Mouse (Mus musculus) G1E (cell line): ENCODE results near the gene Atf6b. TPM values are rescaled to one million over a fixed set of nuclear protein-coding genes. Genes with fewer than 3 reads are reported as not detected.

ENCODE experiments used
- ATAC-seq: 2 replicates; pipeline ENCODE4 v1.8.0; 2016; ENCODE audit warnings: mild to moderate bottlenecking; ENCODE audit not compliant: insufficient number of reproducible peaks, poor library complexity, low FRiP score, severe bottlenecking; ENCODE audit errors: extremely low read depth
- DNase-seq: peaks from one replicate; pipeline ENCODE4 v3.0.0; 2012; ENCODE audit warnings: low spot score
- H3K27me3 ChIP-seq: 2 replicates; pipeline ENCODE4 v1.6.1; 2012; ENCODE audit warnings: mild to moderate bottlenecking, low read length, inconsistent platforms; ENCODE audit not compliant: insufficient read depth
- H3K36me3 ChIP-seq: replicated peaks from 2 replicates; pipeline ENCODE3; 2012; ENCODE audit warnings: mild to moderate bottlenecking, inconsistent platforms
- H3K4me1 ChIP-seq: 2 replicates; pipeline ENCODE4 v1.6.1; 2012; ENCODE audit warnings: low read depth, low read length, inconsistent platforms, mixed read lengths; ENCODE audit not compliant: insufficient read depth
- H3K4me3 ChIP-seq: 2 replicates; pipeline ENCODE4 v1.5.1; 2012; ENCODE audit warnings: low read depth, mild to moderate bottlenecking, inconsistent platforms, low read length, moderate library complexity, mixed read lengths
- H3K9me3 ChIP-seq: replicated peaks from 2 replicates; pipeline ENCODE4 v1.6.1; 2012; ENCODE audit warnings: inconsistent platforms
- CTCF ChIP-seq: IDR thresholded peaks from 2 replicates; pipeline ENCODE4 v1.5.1; 2012; ENCODE audit warnings: low read depth, low read length, inconsistent platforms, mixed read lengths
- GATA1 ChIP-seq: IDR thresholded peaks from 2 replicates; pipeline ENCODE4 v1.6.1; 2012; ENCODE audit warnings: borderline replicate concordance, low read length, inconsistent platforms, mixed read lengths
- GATA2 ChIP-seq: IDR thresholded peaks from 2 replicates; pipeline ENCODE4 v1.6.1; 2012; ENCODE audit warnings: low read depth, low read length, inconsistent platforms, borderline replicate concordance
- POLR2AphosphoS5 ChIP-seq: IDR thresholded peaks from 2 replicates; pipeline ENCODE4 v1.6.1; 2012; ENCODE audit warnings: low read depth, low read length, inconsistent platforms; ENCODE audit not compliant: insufficient replicate concordance
- TAL1 ChIP-seq: conservative IDR thresholded peaks from 2 replicates; pipeline ENCODE4 v1.6.1; 2012; ENCODE audit warnings: low read depth, low read length, inconsistent platforms, mixed read lengths
- polyA plus RNA-seq: library from polyadenylated mRNA; stranded (reverse); fragments of >175 nt; gene quantifications from 2 replicates; pipeline ENCODE4 v1.2.3, GENCODE M21; 2012
- total RNA-seq, 2 experiments: library from RNA; stranded (forward) in 1 of 2; stranded (reverse) in 1 of 2; fragments of 200-1000 nt in 1 of 2; fragments of >200 nt in 1 of 2; fragmentation: Nextera tagmentation in 1 of 2; gene quantifications; 2 replicates each; pipeline ENCODE4 v1.2.3; 2014 to 2017

Gene Atf6b
- total and polyA plus RNA-seq, 3 experiments, result 9.2 to 89.0 (median 20.5) TPM

- Histone ChIP-seq H3K9me3 (no peaks in the 10 kb centered on the region), H3K4me1 (no peaks in the 10 kb centered on the region), H3K27me3 (peaks cover 51% of the 10 kb centered on the region), H3K4me3 (no peak overlapping the region), H3K36me3 (no peaks in the 10 kb centered on the region)
- TF ChIP-seq CTCF (no peak), TAL1 (no peak), GATA2 (no peak), GATA1 (no peak), POLR2AphosphoS5 (no peak)
- ATAC-seq (no peak), DNase-seq (no peak)
Observed at GRCm38 (mm10) chr17:34637459-34637858, 9.5 kb upstream of the Atf6b start.

GRCm38 (mm10) chr17:34639461-34640255 lies 7.3 kb upstream of the Atf6b start:
- no peak overlapping the region for H3K4me3 ChIP-seq

GRCm38 (mm10) chr17:34640778-34641601 lies 6.0 kb upstream of the Atf6b start:
- no peaks in the 10 kb centered on the region for H3K9me3 ChIP-seq
- no peak for ATAC-seq
- peaks cover 43% of the 10 kb centered on the region for H3K27me3 ChIP-seq
- H3K4me1 ChIP-seq, result peaks cover 11% of the 10 kb centered on the region
- peaks cover 7% of the 10 kb centered on the region for H3K36me3 ChIP-seq
- no peak for TF ChIP-seq CTCF
- no peak for TF ChIP-seq TAL1
- TF ChIP-seq GATA1, result no peak
- no peak for TF ChIP-seq POLR2AphosphoS5
- TF ChIP-seq GATA2, result no peak
- DNase-seq, result no peak
- H3K4me3 ChIP-seq, result no peak overlapping the region

More at GRCm38 (mm10) chr17:34639461-34640255, 7.3 kb upstream of the Atf6b start:
- TF ChIP-seq GATA1, result no peak
- no peak for TF ChIP-seq CTCF
- TF ChIP-seq TAL1, result no peak
- TF ChIP-seq GATA2, result no peak
- no peak for TF ChIP-seq POLR2AphosphoS5
- Histone ChIP-seq H3K27me3 (peaks cover 49% of the 10 kb centered on the region), H3K9me3 (no peaks in the 10 kb centered on the region), H3K36me3 (no peaks in the 10 kb centered on the region), H3K4me1 (no peaks in the 10 kb centered on the region; the same call in 1 of the 2 replicates)
- ATAC-seq (no peak), DNase-seq (no peak)

- Histone ChIP-seq H3K27me3 (peaks cover 34% of the 10 kb centered on the region), H3K36me3 (peaks cover 11% of the 10 kb centered on the region), H3K9me3 (no peaks in the 10 kb centered on the region), H3K4me1 (peaks cover 18% of the 10 kb centered on the region), H3K4me3 (no peak overlapping the region)
- DNase-seq (no peak), ATAC-seq (no peak)
- no peak for TF ChIP-seq POLR2AphosphoS5
- no peak for TF ChIP-seq GATA1
- no peak for TF ChIP-seq CTCF
- TF ChIP-seq GATA2, result no peak
- no peak for TF ChIP-seq TAL1
Observed at GRCm38 (mm10) chr17:34641945-34642344, 5.0 kb upstream of the Atf6b start.

- Histone ChIP-seq H3K4me3 (no peak overlapping the region), H3K36me3 (peaks cover 15% of the 10 kb centered on the region), H3K9me3 (no peaks in the 10 kb centered on the region), H3K27me3 (peaks cover 26% of the 10 kb centered on the region), H3K4me1 (peaks cover 30% of the 10 kb centered on the region)
- TF ChIP-seq TAL1, result no peak
- no peak for TF ChIP-seq GATA1
- no peak for TF ChIP-seq GATA2
- no peak for TF ChIP-seq CTCF
- TF ChIP-seq POLR2AphosphoS5, result no peak
- DNase-seq (no peak), ATAC-seq (no peak)
Observed at GRCm38 (mm10) chr17:34643379-34643778, 3.6 kb upstream of the Atf6b start.

GRCm38 (mm10) chr17:34643944-34644343 lies 3.0 kb upstream of the Atf6b start:
- no peak overlapping the region for H3K4me3 ChIP-seq
- DNase-seq, result no peak
- ATAC-seq, result no peak

More at GRCm38 (mm10) chr17:34643944-34644343, 3.0 kb upstream of the Atf6b start:
- TF ChIP-seq GATA2, result no peak
- TF ChIP-seq CTCF, result no peak
- no peak for TF ChIP-seq GATA1
- TF ChIP-seq TAL1, result no peak
- no peak for TF ChIP-seq POLR2AphosphoS5
- H3K9me3 ChIP-seq, result no peaks in the 10 kb centered on the region
- H3K27me3 ChIP-seq, result peaks cover 26% of the 10 kb centered on the region
- peaks cover 20% of the 10 kb centered on the region for H3K36me3 ChIP-seq
- H3K4me1 ChIP-seq, result peaks cover 35% of the 10 kb centered on the region
